Mouse (Mus musculus) NIH3T3 (cell line): ENCODE results near the gene Slco3a1.
A peak's percentile ranks its signal among the peaks of the same experiment; 100 is the strongest.

Source experiments
- DNase-seq: peaks from one replicate; pipeline ENCODE4 v3.0.0-alpha.2; 2012; ENCODE audit warnings: low read depth

Slco3a1 gene

DNA sequence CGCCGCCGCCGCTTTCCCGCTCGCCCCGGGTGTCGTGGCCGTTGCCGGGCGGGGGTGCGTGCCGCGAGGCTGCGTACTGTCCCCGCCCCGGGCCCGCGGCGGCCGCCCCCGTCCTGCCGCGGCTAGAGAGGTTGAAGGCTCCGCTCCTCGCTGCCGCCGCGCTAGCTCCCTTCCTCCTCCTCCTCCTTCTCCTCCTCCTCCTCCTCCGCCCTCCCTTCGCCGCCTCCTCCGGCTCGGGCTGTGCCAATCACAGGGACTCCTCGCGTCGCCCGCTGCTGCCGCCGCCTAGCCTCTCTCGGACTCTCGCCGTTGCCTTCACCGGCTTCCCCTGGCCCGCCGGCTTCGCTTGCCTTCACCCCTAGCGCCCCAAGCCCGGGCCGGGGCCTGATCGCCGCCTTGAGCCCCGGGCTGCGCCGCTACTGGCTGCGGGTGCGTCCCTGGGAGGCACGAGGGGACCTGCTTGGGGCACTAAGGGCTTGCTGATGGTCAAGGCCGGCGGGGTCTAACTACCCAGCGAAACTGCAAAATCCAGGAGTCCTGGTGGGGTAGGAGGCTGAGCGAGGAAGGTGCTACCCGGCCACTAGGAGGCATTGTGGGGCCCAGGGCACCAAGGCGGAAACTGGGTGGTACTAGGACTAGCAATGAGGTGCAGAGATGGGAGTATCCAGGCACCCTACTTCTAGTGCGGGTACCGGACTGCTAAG, at the start of gene Slco3a1:
Slco3a1 (minus strand) TSS at position 173 of the 704 bp plus-strand sequence.
- peak; percentile 83 for DNase-seq

DNA sequence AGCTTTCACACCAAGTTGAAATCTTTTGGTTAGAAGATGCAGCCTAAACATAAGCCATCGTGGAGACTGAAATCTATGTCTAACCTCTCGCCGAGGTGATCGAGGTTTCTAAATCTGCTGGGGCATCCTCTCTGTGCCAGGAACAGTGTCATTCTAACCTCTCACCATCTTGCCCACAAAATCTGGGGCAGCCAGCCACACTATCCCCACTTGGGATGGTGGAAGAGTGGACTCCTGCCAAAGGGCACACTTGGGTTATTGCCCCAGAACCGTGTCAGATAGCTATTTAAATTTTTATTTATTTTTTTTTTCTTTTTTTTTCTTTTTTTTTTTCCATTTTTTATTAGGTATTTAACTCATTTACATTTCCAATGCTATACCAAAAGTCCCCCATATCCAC, 46.4 kb upstream of the Slco3a1 start:
- no peak for DNase-seq

DNA sequence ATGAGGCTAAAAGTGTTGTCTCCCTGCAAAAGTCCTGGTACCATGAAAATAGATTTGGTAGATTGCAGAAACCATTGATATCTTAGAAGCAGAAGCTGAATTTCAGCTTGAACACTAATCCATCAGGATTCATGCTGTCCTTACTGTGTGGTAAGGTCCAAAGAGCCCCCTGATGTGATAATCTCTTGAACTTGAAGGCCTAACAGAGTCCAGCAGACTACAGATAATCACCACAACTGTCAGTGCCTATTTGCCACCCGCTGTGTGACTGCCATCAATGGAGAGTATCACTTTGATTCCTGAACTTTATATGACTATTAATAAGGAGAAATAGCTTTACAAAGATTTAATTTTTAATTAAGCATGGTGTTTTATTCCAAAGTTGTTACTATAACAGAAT, 24.8 kb upstream of the Slco3a1 start:
- no peak for DNase-seq

DNA sequence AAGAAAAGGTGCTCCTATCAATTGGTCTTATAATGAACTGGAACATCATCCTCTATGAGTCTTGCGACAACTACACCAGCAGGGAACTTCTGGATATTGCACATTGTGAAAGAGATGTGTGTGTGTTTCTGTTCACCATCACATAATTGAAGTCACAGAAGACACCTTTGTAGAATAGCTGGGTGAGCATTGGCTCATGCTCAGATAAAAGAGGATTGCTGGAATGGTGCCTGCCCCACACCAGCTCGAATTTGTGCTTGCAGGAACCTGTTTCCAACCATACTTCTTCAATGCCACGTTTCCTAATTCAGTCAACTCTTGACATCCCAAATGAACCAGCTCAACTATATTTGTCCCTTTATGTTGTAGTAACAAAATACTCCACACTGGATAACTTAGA, 21.1 kb upstream of the Slco3a1 start:
- DNase-seq: no peak

DNA sequence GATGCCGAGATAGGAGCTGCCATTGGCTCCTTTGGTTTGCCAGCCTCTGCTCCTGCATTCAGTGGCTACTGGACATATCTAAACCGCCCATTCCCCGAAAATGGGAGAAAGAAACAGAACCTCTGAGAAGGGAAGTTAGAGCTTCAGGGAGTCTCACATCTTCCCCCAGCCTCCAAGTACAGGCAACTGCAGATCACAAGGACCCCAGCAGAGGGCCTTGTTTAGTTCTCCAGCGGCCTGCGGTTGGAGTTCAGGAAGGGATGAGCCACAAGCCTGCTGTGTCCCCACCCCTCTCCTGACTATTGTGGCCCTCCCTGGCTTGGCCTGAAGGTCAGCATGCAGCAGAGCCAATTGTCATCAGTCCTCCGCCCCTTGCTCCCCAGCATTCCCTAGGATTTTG, 836 bp upstream of the Slco3a1 start:
- DNase-seq: peak; percentile 75

DNA sequence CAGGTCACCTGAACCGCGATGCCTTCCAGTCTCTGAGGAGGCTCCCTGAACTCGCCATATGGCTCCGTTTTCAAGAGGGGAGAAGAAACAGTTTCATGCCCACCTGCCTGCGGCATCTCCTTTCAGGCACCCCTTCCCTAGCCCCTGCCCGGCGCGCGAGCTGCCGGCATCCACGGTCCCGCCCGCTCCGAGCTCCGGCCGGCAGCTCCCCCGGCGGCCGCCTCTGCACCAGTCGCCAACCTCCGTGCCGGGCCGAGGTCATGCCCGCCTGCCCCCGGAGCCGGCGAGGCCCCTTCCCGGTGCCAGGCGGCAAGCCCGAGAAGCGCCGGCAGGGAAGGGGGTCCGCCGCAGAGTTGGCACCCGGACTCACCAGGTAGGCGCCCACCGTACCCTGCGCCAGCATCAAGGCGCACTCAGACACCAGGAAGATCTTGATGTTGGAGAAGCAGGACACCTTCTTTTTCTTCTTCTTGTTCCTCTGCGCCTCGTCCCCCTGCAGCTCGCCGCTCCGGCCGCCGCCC, 479 bp downstream of the Slco3a1 start:
- peak; percentile 62 for DNase-seq

DNA sequence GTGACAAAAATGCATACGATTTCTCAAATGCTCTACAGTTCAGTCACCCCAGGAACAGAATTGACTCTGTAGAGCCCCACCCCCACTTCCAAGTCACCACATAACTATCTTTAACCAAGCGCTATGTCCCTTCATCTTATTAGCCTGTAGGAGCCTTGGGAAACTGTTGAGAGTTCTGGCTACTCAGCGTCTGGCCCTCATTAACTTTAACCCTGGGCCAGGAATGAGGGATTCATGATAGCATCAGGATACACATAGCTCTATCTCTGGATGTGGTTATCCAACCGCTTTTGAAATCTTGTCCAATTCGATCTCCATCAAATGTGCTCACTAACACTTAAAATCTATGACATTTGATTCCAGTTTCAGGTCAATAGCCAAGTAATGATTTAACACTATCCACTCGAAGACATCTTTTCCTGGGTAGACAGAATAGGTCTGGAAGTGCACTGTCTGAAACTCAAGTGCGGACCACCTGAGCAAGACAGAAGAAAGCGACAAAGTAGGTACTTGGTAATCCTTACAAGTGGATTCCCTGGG, 1.4 kb downstream of the Slco3a1 start:
- DNase-seq: peak; percentile 40

DNA sequence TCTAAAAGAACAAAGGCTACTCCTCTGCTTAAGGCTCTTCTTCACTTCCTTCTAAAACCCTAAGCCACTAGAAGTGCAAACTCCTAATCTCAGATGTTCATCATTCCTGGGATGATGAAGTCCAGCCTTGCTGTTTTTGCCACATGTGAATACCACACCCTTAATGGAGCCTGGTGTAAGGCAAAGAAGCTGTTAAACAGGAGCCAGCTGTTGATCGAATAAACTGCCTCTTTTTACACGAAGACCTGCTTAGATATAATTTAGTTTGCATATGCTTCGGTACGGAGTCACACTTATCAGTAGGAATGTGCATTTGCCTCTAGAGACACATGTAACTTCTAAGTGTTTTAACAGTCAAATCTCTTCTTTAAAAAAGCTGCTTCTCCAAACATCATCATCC, 2.0 kb downstream of the Slco3a1 start:
- DNase-seq: no peak

DNA sequence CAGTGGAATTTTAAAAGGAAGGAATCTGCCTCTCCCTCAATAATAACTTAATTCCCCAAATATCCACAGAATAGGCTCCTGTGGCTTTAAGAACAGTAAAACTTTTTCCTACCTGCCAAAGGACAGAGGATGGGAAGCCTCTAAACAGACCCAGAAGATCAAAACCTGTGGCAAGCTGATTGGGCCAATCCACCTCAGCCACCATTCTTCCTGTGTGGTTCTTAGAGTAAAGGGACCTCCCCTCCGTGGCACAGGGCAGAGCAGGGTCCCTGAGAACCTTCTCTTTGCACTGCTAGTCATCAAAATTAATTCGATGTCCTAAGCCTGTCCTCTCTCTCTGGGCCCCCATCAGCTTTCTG, 2.6 kb downstream of the Slco3a1 start:
- no peak for DNase-seq

DNA sequence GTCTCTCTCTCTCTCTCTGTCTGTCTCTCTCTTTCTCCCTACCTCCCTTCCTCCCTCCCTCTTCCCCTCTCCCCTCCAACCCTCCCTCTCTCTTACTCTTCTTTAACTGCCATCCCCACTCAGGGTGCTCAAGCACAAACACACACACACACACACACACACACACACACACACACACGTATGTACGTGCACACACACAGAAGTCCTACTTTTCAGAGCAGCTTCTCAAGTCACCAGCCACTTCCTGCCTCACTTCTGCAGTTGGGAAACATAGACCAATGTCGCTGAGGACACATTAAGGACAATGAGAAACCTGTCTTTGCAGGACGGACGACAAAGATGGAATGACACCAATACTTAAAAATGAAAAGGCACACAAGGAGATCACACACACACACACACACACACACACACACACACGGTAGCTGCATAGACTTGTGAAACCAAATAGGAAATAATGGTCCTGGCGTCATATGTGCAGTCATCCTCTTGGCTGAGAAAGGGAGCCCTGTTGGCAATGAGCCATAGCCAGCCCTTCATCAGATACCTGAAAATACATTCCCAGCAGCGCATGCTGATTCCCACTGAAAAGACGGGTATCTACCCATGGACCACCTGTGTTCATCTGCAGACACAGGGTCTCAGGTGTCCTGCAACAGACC, 3.1 kb downstream of the Slco3a1 start:
- DNase-seq: no peak

DNA sequence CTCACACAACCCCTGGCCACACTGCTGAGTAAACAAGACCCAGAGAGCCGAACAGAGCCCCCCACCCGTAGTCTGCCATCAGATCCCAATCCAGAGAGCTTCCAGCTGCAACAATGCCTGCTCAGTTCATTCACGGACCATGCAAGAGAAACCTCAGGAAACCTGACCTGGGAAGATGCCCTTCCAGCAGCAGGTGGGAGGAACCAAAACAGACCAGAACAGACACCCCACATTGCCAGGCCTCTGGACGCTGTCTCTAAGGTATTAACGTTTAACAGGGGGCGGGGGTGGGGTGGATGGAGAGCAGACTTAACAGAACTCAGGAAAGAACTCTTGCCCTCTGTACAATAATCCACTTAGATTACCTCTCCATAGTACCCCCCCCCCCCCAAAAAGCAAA, 4.9 kb downstream of the Slco3a1 start:
- DNase-seq: no peak

DNA sequence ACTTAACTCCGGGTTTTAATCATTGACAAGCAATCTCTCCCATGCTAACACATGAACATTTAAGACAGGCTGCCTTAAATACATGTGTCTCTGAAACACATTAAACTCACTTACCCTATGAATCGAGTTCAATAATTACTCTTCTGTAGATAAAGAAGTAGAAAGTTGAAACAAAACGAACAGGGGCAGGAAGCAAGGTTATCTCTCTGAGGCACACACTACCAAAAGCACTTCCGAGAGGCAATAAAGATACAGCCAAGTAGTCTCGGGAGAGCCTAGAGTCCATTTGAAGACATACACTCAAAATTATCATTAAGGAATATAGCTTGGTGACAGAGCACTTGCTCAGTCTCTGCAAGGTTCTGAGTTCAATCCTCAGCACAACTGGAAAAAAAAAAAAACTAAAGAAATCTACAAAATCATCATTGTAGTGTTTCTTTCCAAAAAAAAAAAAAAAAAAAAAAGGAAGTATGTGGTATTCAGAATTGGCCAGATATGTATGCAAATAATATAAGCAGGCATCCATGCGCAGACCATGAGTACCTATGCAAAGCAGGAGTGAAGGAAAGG, 5.5 kb downstream of the Slco3a1 start:
- DNase-seq: no peak

DNA sequence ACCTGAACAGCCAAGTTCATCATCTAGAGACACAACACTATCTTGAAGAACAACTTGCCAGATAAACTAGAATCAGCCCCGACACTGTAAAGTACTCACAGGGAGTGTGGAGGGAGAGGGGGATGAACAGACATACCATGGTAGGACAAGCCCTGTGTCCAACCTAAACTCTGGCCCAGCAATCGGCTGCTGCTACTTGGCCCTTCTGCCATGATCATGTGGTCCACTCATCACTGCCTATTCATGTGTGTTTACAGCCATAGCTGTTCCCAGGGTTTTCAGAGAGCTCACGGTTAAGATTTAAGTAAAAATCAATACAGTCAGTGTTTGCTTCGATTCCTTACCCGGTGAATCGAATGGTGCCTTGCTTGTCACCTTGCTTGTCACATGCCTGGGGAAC, 7.9 kb downstream of the Slco3a1 start:
- no peak for DNase-seq

DNA sequence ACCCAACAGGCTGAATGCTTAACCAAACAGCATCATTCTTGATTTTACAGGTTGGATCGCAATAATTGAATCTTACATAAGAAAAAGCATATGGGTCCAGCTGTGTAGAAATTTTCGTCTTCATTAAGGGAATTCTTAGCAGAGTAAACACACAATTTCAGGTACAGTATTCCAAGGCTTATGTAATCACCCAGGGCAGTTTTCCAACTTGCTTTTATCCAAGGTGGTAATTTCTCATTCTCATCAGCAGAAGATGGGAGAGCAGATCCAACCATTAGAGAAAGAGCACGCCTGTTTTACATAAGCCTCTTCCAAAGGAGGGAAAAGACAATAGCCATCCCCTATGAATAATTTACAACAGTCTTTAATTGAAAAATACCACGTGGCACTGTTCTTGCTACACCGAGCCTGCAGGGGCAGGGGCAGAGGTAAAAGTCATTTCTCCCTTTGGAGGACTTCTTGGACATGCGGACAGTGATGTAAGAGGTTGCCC, 9.0 kb downstream of the Slco3a1 start:
- DNase-seq: no peak

DNA sequence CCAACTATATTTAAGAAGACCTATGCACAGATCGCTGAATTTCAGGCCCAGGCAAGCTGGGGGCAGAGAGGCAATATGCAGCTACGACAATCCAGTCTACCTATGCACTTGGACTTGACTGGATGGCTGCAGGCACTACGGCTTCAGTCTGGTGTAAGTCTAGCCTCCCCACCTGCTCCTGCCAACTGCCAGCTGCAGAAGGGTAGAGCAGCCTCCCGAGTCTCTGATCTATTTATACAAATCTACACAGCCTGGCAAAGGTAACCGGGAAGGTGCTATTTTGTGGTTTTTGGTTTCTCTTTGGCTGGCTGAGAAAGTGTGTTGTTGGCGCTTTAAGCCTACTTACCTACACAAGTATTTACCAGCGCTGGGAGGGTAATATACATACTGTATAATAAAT, 10.3 kb downstream of the Slco3a1 start:
- no peak for DNase-seq

DNA sequence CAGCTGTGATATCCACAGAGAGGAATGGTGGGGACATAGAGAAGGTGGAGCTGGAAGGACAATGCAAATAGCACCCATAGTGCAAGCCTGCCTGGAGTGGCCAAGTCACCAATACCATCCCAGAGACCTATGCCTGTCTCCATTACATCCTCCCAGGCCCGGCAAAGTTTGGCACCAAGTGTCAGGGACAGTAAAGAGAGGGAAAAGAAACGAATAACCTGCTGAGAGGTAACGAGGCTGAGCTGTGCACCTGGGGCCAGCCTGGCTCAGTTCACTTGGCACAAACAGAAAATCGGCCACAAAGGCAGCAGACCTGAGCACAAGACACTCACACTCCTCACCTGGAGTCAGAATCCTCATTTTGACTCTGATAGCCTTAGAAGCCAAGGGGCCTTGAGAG, 12.6 kb downstream of the Slco3a1 start:
- DNase-seq: no peak

DNA sequence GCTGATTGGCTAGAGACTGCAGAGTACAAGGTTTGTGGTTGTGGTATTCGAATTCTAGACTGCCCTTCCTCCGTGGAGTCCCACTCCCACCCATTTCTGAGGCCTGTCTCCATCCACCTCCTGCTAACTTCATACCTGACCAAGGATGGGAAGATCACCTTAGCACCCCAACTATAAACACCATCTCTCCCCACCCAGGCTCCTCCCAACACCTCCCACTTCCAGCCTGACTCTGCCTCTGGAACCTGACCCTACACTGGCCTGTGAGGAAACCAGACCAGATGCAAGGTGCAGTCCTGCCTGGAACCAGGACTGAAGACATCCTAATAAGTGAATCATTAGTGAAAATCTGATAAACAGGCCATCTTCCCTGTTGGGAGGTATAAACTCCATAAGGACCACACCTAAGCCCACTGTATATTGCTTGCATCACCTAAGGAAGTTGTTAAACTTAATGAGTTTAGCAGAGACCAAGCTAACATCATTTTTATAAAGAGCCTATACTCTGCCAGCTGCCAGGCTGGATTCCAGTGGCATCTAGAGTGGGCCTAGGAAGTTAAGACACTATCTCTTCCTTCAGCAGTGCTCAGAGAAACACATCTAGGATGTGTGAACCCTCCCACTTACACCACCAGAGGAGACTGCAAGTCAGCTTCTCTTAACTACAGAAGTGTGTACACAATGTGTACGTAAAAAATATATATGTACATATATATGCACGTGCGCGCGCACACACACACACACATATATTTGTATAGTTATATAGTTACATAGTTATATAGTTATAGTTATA, 13.5 kb downstream of the Slco3a1 start:
- no peak for DNase-seq

DNA sequence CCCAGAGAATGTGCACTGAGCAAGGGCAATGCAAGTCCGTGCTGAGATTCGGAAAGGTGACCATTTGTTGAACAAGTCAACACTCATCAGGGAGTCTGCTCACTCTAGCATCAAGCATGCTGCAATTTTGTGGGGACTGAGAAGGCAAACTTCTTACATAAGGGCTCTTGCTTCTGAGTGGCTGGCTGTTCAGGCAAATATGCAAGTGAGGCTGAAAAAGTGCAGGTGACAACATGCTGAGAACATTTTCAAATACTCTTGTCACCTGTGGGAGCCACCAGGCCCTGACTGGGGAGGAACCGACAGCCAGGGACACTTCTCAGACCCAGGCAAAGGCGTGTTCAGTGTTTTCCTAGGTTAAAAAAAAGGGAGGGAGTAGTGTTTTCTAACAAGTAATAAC, 18.4 kb downstream of the Slco3a1 start:
- DNase-seq: no peak

DNA sequence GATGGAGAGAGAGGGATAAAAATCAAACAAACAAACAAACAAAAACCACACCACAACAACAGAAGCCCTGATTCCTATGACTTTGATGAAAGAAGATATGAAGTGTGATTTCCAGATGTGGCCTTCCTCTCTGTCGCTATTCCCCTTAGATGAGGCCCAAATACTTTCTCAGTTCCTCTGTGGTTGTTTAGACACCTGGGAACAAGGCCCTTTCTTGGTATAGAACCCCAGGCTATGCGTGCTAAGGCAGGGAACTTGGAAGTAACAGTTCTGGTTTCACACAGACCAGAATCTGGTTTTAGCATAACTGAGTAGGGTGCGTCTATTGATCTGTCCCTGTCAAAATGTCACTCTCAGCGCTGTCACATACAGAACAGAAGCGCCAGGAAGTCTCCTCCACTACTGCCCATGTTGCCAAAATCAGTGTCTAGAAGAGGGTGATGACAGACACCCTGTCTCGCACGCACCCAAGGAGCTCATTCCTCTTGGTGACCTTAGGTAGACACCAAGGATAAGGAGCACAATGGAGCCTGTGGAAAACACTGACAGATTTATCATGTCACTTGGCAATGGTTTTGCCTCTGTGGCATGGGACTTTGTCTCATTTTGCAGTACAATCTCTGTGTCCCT, 23.0 kb downstream of the Slco3a1 start:
- no peak for DNase-seq

DNA sequence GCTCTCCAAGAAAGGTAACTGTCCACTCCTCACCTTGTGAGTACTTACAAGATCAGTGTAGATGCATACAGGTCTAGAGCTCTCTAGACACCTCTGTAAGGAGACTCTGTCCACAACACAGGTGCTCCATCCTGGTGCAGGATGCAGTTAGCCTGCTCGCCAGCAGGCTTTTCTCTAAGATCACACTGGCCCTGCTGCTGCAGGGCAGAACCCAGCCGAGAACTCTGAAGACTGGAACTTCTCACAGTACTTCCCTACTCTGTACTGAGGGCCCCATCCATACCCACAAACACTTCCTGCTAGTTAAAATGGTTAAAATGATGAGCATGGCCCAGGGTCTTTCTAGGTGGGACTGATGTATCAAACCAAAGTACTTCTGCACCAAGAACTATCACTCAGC, 24.7 kb downstream of the Slco3a1 start:
- DNase-seq: no peak

DNA sequence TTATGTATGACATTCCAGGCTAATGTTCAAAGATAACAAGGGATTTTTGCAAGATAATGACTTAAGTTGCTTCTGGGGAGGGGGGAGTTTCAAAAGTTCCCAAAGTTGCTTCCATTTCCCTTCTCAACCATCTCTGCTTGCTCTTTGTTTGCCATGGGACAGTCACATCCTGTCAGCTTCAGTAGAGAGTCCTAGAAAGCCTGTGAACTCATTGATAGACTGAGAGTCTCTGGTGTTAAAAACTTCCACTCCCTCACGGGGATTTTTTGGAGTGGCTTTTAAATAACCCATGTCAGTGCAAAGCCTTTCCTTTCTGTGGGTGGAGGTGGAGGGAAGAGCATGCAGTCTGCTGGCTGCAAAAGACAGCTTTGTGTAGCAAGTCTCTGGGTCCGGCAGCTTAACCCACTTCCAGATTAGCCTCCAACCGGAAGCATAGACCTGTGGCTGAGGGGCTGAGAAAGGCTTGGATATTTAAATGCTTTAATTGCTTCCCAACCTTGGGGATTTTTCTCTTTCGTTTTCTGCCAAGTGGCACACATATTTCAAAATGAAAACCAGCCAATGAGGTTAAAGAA, 25.3 kb downstream of the Slco3a1 start:
- no peak for DNase-seq
